Mouse (Mus musculus): ENCODE measurements around the gene Samsn1.
A peak's percentile ranks its signal among the peaks of the same experiment; 100 is the strongest.
"Not testable (repeated sequence)": the region's sequence is repeated elsewhere in the genome, so short reads cannot be mapped to it uniquely, and the experiment has no call there.

Gene Samsn1

DNA sequence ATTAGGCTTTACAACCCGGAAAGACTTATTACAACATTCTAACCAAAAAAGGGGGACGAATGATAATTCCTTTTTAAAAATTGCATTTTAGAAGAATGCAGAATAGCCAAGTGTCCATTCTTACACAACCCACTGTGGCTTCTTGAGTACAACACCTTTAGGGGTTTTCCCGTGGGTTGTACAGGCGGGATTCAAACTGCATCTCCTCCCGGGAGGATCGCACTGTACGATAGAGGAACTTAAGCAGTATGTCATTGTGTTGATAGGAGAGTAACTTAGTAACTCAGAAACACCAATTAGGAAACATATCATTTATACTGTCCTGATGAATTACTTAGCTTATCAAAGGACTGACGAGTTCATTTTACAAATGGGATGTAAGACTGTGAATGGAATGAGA lies 149.8 kb downstream of the Samsn1 start:
- no peak for DNase-seq

GRCm38 (mm10) chr16:75867400-75867799 lies 154.7 kb downstream of the Samsn1 start:
- no peak for DNase-seq

DNA sequence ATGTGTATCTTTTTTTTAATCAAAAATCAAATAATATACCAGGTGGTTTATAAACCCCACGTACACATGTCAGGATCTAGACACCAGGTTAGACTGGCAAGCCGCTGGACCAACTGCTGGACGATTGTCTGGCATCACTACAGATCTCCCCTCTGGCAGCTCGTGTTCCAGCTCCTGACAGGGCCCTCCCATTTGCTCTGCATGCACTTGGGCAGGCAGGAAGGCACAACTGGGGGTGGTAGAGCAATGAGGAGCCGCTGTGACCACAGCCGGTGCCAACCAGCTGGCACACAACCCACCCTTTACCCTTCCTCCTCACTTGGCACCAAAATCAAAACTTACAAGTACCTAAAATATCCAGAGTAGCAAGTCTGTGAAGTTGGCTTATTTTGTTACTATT lies 156.6 kb downstream of the Samsn1 start:
- DNase-seq: no peak

- DNase-seq: no peak
Observed at GRCm38 (mm10) chr16:75864673-75865072, 157.4 kb downstream of the Samsn1 start.

GRCm38 (mm10) chr16:75856343-75856742 lies 165.7 kb downstream of the Samsn1 start:
- peak; percentile 4 for DNase-seq

- DNase-seq: no peak
Observed at GRCm38 (mm10) chr16:75855402-75855801, 166.7 kb downstream of the Samsn1 start.

GRCm38 (mm10) chr16:75853556-75854271 lies 168.4 kb downstream of the Samsn1 start:
- DNase-seq: no peak

DNA sequence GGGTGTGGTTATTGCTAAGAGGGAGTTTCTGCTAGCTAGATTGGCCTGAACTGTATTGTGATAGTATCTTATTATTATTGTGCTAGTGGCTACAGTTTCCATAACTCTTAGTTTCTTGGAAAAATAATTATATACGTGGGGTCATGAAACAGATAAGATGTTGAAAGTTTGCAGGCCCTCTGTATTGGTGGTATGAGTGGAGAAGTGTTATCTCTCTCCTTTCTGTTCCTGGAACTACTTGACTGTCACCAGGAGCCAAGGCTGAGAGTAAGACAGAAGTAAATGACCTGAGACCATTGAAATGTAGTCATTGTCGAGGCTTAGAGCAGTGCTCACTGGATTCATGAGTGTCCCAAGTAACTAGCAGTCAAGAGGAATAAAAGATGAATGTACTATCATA lies 169.6 kb downstream of the Samsn1 start:
- DNase-seq: no peak

GRCm38 (mm10) chr16:75849039-75849438 lies 173.0 kb downstream of the Samsn1 start:
- DNase-seq: no peak

DNA sequence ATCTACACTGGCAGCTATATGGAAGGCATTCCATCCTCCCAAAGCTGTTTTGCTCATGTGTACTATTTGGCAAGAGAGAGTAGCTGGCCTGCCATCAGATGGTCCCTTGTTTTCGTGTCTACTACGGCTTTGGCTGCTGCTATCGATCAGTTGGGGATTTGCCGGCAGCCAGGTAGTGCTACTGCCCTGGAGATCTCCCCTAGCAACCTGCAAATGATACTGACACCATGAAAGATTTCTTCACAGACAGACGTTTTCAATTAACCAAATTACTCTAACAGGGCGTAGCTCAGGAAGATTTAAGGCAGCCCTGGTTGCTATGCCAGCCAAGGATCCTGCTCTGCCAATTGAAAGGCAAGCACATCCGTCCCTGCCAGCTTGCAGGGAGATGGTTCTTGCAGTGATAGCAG lies 178.4 kb downstream of the Samsn1 start:
- no peak for DNase-seq

GRCm38 (mm10) chr16:75843031-75843430 lies 179.1 kb downstream of the Samsn1 start:
- no peak for DNase-seq

DNA sequence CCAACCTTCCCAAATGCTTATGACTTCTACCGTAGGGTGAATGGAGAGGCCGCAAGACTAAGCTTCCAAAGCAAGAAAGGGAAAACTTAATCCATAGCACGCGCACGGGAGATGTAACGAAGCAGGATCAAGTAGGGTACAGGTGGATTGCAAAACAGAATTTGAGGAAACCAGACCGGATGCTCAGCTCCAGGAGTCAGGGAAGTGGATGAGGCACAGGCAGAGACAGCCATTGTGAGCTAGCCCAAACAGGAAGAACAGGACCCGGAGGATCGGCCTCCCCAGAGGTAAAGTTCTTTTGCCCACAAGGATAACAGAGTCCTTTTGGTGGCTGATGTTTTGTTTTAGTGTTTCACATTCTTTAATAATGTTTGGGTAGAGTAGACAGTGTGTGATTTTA lies 179.5 kb downstream of the Samsn1 start:
- DNase-seq: no peak

DNA sequence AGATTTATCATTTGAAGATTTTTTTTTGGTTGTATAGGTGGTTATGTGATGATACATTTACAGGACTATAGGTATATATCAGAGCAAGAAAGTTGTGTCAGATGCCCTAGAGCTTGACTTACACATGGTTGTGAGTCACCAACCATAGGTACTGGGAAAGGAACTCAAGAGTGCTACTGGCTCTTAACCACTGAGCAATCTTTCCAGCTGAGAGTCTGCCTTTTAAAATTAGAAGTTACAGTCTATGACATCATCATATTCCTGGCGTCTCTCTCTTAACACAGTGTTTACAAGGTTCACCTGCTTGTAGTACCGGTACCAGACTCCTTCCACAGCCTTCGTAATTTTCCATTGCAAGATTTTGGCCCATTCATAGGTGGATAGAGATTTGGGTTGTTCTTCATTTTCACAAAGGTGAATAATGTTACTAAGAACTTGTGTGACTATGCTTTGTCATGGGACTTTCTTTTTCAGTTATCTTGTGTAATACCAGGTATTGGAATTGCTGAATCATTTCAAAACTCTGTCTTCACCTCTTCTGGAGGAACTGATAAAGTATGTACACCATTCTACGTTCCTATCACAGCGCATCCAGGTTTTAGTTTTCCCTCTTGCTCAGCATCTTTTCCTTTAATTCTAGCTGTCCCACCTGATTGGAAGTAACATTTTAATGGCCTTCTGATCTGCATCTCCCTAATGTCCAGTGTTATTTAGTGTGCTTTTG lies 184.2 kb downstream of the Samsn1 start:
- DNase-seq: no peak

DNA sequence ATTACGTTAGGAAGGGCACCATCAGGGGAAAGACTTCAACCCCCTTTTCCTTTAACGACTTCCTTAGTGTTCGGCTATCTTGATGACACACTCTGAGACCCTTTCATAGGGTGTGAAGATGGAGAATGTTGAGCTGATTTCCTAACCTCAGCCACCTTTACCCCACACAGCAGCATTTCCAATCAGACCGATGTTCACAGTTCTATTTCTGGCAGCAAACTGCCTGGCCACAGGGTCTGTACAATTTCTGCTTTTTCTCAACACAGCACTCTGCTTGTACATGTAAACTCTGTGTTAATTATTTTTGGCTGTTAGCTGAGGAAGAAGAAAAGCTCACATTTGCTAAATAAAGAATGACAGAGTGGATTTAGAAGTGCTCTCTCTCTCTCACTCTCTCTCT lies 190.7 kb downstream of the Samsn1 start:
- DNase-seq: no peak

DNA sequence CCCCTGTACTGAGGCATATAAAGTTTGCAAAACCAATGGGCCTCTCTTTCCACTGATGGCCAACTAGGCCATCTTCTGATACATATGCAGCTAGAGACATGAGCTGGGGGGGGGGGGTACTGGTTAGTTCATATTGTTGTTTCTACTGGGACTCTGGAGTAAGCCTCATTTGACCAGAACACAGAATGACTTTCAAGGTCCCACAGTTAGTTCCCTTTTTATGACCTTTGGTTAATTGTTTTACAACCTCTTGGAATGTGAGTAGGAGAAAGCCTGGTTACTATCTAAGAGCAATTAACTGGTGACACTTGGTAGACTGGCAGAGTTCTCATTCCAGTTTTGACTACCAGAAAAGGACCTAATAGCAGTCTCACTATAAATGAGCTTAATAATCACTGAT lies 195.1 kb downstream of the Samsn1 start:
- DNase-seq: not testable (repeated sequence)

GRCm38 (mm10) chr16:75826498-75826897 lies 195.6 kb downstream of the Samsn1 start:
- DNase-seq: no peak

DNA sequence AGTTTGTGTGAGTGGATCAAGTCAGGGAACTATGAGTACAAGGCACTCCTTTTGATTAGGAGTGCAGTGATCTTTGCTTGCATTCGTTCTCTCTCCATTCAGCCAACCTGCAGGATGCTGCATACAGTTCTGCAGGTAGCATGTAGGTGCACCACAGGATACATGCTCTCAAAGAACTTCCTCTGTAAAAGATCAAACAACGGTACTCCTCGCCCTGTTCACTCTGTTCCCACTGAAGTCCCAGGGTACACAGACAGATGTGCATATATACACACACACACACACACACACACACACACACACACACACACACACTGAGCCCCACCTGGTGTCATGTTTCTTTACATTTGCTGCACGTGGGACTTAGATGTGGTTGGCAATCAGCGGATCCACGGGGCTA lies 198.9 kb downstream of the Samsn1 start:
- no peak for DNase-seq

- no peak for DNase-seq
Observed at GRCm38 (mm10) chr16:75820963-75821362, 201.1 kb downstream of the Samsn1 start.
